Mouse (Mus musculus): Measurements from ENCODE around the gene Lemd2. TPM values are rescaled to one million over a fixed set of nuclear protein-coding genes. Genes with fewer than 3 reads are reported as not detected.

Lemd2 gene
- total RNA-seq, 2 experiments from 2014 or later: 42.5 to 51.3 TPM

GRCm38 (mm10) chr17:27187059-27187458, 17.2 kb downstream of the Lemd2 start:
- no peak for DNase-seq

GRCm38 (mm10) chr17:27186068-27186467, 18.2 kb downstream of the Lemd2 start:
- no peak for DNase-seq

DNA sequence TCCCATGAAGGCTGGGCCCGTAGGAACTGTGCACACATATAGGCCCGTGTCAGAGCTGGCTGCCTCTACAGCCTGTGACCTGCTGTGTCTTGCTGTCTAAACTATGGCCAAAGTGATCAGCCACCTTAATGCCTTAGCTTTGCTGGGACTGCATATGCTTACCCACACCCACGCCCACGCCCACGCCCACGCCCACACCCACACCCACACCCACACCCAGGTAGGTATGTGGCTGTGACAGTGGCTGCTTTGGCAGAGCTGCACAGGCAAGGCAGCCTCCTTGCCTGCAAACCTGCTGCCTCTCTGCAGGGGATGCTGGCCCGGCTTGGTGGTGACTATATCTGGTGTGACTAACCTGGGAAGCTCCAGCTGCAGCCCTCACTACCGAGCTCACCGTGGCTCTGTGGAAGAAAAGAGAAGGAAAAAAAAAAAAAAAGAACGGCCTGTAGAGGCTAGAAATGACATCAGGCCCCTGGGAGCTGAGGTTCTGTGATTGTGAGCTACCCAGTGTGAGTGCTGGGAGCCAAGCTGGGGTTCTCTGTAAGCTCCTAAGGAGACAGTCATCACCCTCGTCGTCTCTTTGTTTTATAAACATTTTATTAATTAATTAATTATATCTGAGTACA, 20.5 kb downstream of the Lemd2 start:
- no peak for DNase-seq

- DNase-seq: no peak
These were observed 21.9 kb downstream of the Lemd2 start for GRCm38 (mm10) chr17:27182401-27182800.

DNA sequence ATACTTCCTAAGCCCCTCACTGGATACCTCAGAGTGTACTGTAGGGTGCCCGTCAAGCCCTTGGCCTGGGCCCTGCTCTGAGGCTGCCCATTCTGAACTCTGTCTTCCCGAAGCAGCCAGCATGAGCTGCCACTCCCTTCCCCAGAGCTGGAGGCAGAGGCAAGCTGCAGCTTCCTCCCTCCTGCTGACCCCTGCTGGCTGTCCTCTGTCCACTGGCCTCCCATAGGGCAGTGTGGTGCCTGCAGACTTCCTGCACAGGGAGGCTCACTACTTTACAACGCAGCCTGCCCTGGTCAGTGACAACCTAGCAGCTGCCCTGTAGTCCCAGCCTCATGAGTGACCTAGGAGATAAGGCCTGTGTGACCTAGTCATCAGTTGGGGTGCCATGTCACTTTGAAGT, 22.6 kb downstream of the Lemd2 start:
- peak; percentile 61 for DNase-seq

DNA sequence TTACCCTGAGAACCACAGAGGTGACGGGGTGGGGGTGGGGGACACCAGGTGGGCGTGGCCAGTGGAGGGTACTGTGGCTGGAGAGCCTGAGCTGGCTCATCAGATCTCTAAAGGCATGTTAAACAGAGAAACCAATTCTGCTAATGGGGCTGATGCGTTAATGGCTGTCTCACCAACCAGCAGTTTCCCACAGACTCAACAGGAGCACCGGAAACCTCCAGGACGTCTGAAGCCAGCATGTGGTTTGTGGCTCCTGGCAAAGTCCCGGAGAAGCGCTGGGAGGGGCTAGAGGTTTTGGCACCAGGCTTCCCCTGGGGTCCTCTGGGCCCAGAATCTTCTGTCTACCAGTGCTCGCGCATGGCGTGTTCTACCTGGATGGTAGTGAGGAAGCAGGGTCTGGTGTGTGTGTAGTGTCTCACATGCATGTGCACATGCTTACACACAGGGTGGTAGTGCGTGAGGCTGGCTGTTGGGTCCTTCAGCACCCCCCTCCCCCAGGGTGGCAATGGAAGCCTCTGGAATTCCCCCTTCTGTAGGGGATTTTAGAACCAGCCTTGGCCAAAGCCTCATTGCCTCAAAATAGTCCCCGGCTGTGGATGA, 24.5 kb downstream of the Lemd2 start:
- no peak for DNase-seq

DNA sequence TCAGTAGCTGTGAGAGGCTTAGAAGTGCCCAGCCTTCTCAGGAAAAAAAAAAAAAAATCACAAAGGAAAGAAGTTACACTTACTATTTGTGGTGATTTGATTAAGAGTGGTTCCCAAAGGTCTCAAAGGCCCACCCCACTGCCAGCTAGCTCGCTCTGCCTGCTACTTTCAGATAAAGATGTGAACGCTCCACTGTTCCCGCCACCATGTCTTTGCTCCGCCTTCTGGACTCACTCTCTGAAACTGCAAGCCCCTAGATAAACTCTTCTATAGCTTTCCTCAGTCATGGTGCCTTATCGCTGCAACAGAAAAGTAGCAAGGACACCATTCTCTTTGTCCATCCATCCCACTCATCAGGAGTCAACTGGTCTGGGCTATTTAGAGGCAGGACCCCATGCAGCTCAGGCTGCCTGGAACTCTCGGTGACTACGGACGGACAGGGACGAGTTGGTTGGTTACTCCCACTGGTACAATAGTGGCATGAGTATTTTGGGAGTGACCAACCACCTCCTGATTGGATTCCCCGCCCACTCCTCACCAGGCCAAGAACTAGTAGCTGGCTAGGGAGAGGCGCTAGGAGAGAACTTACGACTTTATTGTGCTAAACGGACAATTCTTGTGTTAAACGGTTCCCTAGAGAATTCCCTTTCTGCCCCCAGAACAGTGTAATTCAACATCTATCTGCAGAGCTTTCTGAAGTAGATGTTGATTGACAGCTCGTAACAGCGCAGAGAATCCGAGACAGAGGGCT, 25.7 kb downstream of the Lemd2 start:
- no peak for DNase-seq

GRCm38 (mm10) chr17:27178019-27178418, 26.2 kb downstream of the Lemd2 start:
- DNase-seq: no peak

- DNase-seq: no peak
These were observed 27.5 kb downstream of the Lemd2 start for GRCm38 (mm10) chr17:27176754-27177153.

DNA sequence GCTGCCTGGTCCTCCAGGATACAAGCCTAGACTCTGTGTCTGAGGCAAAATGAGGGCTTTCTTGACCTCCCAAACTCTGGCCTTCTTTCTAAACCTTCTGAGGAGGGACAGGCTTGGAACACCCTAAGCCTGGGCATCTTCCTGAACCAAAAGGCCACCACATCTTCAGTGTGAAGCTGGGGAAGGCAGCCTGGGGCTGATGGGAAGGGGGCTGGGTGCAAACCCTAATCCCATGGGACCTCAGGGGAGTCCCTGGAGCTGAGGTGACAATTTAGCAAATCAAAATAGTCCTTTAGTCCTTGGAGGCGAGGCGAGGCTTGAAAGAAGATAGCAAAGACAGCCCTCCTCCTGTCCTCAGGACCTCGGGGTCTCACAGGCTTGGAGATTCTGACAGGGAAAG, 28.0 kb downstream of the Lemd2 start:
- DNase-seq: no peak

DNA sequence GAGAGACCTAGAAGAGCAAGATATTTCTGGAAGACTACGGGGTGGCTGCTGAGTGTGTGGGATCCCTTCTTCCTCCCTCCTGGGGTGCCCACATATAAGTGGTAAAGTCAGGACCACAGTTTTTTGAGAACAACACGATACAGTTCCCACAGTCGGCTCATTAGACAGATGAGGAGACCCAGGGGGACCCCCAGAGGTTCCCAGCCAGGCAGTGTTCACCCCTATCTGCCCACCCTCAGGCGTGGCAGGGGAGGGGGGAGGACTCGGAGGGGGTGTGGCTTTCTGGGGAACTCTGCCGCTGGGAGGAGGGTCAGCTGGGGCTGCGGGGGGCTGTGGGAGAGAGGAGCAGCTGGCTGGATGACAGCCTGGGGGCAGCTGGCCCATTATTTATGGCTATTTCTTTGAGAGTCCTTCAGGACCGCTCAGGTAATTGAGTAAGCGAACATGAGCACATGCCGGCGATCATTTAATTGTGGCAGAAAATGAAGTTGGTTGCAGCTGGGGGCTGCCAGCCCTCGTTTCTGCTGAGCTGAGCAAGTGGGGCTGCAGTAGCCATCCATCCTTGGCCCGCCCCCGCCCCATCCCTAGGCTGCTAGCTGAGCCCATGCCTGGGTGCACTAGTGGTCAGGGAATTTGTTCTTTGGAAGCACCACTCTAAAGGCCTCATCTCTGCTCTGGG, 28.9 kb downstream of the Lemd2 start:
- DNase-seq: no peak

DNA sequence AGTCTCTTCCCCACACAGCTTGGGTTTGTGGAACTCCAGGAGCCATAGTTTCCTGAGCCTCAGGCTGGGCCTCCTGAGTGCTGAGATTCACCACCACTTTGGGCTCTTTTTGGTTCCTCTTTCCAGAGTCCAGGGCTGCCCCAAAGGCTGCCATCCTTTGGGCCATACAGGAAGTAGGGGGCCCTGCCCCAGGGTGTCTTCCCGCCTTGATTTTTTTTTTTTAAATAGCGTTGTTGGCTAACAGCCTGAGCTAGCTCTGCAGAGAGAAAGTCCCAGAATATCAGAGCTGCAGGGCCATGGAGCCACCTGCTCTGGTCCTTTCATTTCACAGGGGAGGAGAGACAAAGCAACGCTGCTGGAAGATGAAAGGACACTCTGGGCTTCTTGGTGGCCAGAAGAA, 30.6 kb downstream of the Lemd2 start:
- no peak for DNase-seq

GRCm38 (mm10) chr17:27172459-27172858, 31.8 kb downstream of the Lemd2 start:
- no peak for DNase-seq

GRCm38 (mm10) chr17:27171121-27171520, 33.1 kb downstream of the Lemd2 start:
- DNase-seq: no peak

DNA sequence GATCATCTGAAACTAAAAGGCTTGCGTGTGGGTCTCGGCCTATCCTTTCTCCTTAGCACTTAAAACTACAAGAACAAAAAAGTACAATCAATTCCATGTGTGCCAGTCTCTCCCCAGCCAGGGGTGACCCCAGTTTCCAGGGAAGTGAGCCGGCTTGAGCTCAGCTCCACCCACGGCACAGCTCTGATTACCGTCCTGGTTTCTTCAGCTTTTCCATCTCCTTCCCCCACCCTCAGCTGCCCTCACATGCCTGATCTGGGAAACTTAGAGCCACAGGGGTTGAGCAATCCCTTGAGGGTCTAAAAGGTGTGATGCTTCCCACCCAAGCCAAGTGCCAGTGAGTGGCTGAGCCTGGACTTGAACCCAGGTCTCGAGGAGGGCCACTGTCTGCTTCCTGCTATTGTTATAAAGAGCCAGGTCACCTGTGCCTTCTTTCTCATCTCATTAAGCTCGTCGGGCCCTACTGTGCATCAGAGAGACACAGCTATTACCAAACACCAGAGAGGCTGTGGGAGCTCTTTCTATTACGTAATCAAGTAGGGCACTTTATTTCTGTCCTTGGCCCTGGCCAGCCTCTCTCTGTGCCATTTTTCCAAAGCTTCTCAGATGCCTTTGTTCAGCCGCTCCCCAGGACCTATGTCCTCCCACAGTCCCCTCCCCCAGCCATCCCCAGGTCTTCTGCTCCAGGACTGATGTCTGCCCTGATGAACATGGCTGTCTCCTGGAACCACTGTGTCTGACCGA, 34.1 kb downstream of the Lemd2 start:
- DNase-seq: peak; percentile 29

GRCm38 (mm10) chr17:27168569-27168968, 35.7 kb downstream of the Lemd2 start:
- no peak for DNase-seq

DNA sequence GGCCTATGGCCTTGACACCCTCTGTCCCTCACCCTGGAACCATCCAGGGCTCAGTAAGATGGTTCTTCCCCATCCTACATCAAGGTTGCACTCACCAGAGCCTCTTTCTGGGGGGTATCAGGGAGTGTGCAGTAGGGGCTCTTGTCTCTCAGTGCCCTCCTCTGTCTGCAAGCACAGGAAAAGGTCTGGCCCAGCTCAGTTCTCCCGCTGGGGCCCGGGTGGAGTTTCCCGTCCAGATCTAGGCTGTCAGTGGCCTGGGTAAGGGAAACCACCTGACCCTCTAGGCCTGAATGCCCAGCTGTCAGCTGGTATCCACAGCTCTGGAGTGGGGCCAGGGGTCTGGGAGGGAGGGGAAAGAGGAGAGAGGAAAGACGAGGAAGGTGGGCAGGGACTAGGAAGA, 36.7 kb downstream of the Lemd2 start, which contains the start of gene Ip6k3:
Ip6k3 (minus strand) TSS at position 251 of the 400 bp plus-strand sequence.
- no peak for DNase-seq

DNA sequence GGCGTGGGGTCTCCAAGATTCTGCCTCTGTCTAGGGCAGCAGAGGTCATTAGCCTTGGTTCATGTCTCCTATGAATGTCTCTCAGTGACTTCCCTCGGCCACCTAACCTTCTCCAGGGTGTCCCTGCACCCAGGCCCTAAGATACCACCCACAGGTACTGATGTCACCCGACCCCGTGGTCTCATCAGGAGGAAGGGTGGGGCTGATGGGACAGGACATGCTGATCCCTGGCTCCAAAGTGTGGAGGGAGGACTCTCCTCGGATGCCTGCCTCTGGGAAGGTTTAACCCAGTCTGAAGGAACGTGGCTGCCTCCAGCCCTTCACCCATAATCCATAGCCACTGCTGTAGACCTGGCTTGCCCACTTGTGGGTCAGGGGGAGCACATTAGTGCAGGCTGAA, 37.4 kb downstream of the Lemd2 start:
- DNase-seq: no peak

DNA sequence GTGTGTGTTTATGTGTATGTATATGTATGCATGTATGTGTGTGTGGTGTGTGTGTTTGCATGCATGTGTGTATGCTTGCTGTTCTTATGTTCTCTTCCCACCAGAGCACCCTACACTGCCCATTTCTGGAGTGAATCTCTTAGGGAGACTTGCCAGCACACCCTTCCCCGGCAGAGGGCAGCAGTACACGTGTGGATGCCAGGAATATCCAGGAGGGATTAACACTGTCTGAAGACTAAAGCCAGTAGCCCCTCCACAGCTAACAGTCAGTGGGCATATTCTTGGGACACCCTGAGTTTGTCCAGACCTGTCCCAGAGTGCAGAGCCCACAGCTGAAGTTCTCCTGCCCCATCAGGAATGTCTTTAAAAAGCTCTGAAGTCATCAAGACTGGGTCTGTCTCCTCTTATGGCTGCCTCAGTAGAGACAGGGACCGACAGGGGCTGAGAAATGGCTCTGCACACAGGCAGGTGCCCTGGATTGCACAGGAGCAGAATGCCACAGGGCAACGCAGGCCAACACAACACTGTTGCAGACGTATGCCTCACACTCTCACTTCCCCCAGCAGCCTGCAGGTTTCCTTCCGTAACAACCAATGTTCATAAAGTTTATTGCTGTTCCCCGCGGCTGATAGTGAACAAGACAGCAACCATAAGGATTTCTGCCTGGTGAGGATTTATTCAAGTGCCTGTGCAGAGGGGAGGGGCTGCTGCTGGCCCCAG, 39.1 kb downstream of the Lemd2 start:
- peak; percentile 74 for DNase-seq

DNA sequence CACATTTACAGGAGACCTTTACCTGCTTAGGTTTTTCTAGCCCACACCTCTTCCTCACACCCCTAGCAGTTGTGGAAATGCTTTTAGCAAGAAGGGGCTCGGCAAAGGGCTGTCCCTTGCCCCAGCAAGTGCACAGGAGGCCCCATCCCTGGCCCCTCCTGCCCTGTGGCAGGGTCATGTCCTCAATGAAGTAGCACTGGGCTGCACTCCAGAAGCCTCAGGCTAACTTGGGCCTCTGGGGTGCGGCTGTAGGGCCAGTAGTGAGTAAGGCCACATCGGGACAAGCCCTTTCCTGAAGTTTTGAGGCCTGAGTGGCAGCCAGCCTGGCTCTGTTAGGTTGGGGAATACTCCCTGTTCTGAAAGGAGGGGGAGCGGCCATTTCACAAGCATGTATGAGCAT, 43.4 kb downstream of the Lemd2 start:
- peak; percentile 68 for DNase-seq

- DNase-seq: no peak
These were observed 45.1 kb downstream of the Lemd2 start for GRCm38 (mm10) chr17:27159169-27159568.

DNA sequence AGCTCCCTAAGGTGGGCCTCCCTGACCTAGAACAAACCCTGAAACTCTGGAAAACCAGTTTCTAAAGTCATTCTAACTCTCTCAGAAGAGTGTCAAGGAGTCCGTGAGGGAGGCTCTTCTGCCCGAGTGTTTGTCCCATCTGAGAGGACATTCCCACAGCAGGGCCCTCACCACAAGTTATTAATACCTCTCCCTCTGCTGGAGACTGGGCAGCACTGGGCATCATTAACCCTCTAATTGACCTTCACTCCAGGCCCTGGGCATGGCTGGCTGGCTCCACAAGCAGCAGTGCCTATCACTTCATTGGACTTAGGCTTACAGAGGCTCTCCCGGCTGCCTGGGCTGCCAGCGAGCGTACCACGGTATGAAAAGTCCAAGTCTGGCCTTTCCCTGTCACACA, 45.8 kb downstream of the Lemd2 start:
- no peak for DNase-seq

Data from adrenal gland, postnatal 10 days (tissue).